Mouse (Mus musculus): ENCODE measurements around the gene Mif4gd.

DNA sequence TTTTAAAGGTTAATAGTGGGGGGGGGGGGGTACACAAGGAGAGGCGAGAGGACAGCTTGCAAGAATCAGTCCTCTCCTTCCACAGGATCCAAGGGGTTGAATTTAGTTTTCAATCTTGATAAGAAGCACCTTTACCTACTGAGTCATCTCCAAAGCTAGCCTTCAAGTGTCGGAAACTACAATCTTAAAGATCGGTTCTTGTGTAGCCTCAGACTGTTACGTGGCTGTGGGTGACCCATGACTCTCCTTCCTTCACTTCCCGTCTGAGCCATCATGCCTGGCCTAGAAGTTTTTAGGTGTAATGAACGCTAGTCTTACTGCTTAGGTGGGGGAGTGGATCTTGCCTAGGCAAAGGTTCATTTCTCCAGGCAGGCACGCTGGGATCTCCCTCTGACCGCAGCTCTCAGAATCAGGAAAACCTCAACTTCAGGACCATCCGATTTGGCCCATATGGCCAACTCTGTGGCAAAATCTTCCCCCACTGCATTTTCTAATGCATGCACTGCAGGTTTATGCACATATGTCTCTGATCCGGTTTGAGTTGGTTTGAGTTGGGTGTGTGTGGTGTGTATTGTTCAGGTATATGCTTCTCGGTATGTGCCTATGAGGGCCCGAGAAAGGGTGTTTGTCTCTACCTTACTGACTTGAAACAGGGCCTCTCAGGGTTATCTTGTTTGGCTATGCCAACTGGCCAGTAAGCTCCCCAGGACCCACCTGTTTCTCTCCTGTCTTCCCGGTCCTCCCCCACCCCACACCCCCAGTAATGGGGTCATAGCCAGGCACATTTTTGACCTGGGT lies 17.2 kb upstream of the Mif4gd start:
- TF ChIP-seq ZNF384 (IDR thresholded peaks at IDR 0.05; ENCODE audit: low read depth, low read length) (no peak), CTCF (IDR thresholded peaks at IDR 0.05 in 2 of 3, conservative IDR thresholded peaks at IDR 0.05 in 1 of 3; ENCODE audit: control insufficient read depth in 1 of 3, insufficient read depth in 1 of 3, low read depth in 2 of 3, low read length in 3 of 3, poor library complexity in 1 of 3, severe bottlenecking in 1 of 3) (no peak), SIN3A (IDR thresholded peaks at IDR 0.05; ENCODE audit: low read length) (no peak), POLR2A (IDR thresholded peaks at IDR 0.05; ENCODE audit: control insufficient read depth in 1 of 2, insufficient read depth in 1 of 2, low read depth in 1 of 2, low read length in 2 of 2, poor library complexity in 1 of 2) (no peak), KAT2A (conservative IDR thresholded peaks at IDR 0.05; ENCODE audit: low read depth, low read length) (no peak), ZKSCAN1 (IDR thresholded peaks at IDR 0.05; ENCODE audit: low read depth, low read length) (no peak), NRF1 (IDR thresholded peaks at IDR 0.05; ENCODE audit: insufficient read depth, low read depth, low read length, poor library complexity, severe bottlenecking) (no peak), ELF1 (IDR thresholded peaks at IDR 0.05; ENCODE audit: low read depth, low read length) (no peak), MAFK (IDR thresholded peaks at IDR 0.05; ENCODE audit: borderline replicate concordance, low read depth, low read length) (no peak)

Measured in MEL (cell line).